Mouse (Mus musculus): ENCODE results near the gene Cox8b.

DNA sequence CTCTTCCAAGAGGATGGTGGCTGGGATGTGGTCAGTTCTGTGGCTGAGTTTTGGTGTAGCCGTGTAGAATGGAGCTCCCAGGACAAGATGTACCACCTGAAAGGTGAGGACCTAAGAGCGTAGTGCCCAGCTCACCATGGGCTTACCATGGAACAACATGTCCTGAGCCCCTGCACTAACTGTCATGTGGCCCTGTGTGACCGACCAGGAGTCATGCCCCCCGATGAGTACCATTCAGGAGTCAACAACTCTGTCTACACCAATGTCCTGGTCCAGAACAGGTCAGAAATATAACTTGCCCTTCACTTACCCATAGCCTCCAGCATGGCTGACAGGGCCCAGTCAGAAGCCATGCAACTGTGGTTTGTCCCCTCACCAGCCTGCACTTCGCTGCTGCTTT lies 45.0 kb upstream of the Cox8b start:
- no peak for TF ChIP-seq POLR2A (IDR thresholded peaks at IDR 0.05; ENCODE audit: low read depth, low read length)
- TF ChIP-seq CTCF (conservative IDR thresholded peaks at IDR 0.05; ENCODE audit: insufficient read depth, insufficient read length, low read depth, low read length) = no peak

All from kidney, adult 2 months (tissue).